Mouse (Mus musculus): ENCODE data around the gene Ewsr1. TPM values are rescaled to one million over a fixed set of nuclear protein-coding genes. Genes with fewer than 3 reads are reported as not detected.

The Ewsr1 gene
- total and polyA plus RNA-seq, 3 experiments: 89.7 to 164 (median 92.3) TPM

GRCm38 (mm10) chr11:5046321-5046926 lies 52.6 kb downstream of the Ewsr1 start:
- TF ChIP-seq EP300 (IDR thresholded peaks at IDR 0.05; ENCODE audit: insufficient read depth, low read depth, low read length) (no peak), CTCF (IDR thresholded peaks at IDR 0.05) (no peak), POLR2A (IDR thresholded peaks at IDR 0.05; ENCODE audit: insufficient read depth, low read depth, low read length) (no peak)
- Histone ChIP-seq H3K4me3 (no peak overlapping the region), H3K27me3 (ENCODE audit: control insufficient read depth, insufficient read depth, low read length) (no peaks in the 10 kb centered on the region), H3K79me2 (replicated peaks; ENCODE audit: control insufficient read depth, insufficient read depth, low read length) (no peaks in the 10 kb centered on the region), H3K9ac (ENCODE audit: low read depth, low read length) (no peak overlapping the region), H3K4me1 (ENCODE audit: control insufficient read depth, insufficient read depth, low read length) (no peaks in the 10 kb centered on the region), H3K27ac (no peak overlapping the region), H3K36me3 (ENCODE audit: control insufficient read depth, insufficient read depth, low read length) (no peaks in the 10 kb centered on the region)
- no peak for DNase-seq
- intact Hi-C loops (cut with DNase I): no loop called here
- WGBS: 47% methylated on average over 12 of the region's 12 CpGs

GRCm38 (mm10) chr11:5042645-5043381 lies 56.3 kb downstream of the Ewsr1 start:
- 80% methylated on average over 8 of the region's 8 CpGs for WGBS
- Histone ChIP-seq H3K9ac (ENCODE audit: low read depth, low read length) (no peak overlapping the region), H3K27me3 (ENCODE audit: control insufficient read depth, insufficient read depth, low read length) (no peaks in the 10 kb centered on the region), H3K4me3 (no peak overlapping the region), H3K36me3 (ENCODE audit: control insufficient read depth, insufficient read depth, low read length) (no peaks in the 10 kb centered on the region), H3K79me2 (replicated peaks; ENCODE audit: control insufficient read depth, insufficient read depth, low read length) (no peaks in the 10 kb centered on the region), H3K27ac (no peak overlapping the region), H3K4me1 (ENCODE audit: control insufficient read depth, insufficient read depth, low read length) (no peaks in the 10 kb centered on the region)
- TF ChIP-seq POLR2A (IDR thresholded peaks at IDR 0.05; ENCODE audit: insufficient read depth, low read depth, low read length) (no peak), CTCF (IDR thresholded peaks at IDR 0.05) (no peak), EP300 (IDR thresholded peaks at IDR 0.05; ENCODE audit: insufficient read depth, low read depth, low read length) (no peak)
- no peak for DNase-seq
- intact Hi-C loops (cut with DNase I): no loop called here

- TF ChIP-seq POLR2A (IDR thresholded peaks at IDR 0.05; ENCODE audit: insufficient read depth, low read depth, low read length) (no peak), EP300 (IDR thresholded peaks at IDR 0.05; ENCODE audit: insufficient read depth, low read depth, low read length) (no peak), CTCF (IDR thresholded peaks at IDR 0.05) (no peak)
- intact Hi-C loops (cut with DNase I): no loop called here
- Histone ChIP-seq H3K4me3 (no peak overlapping the region), H3K27ac (no peak overlapping the region), H3K36me3 (ENCODE audit: control insufficient read depth, insufficient read depth, low read length) (no peaks in the 10 kb centered on the region), H3K27me3 (ENCODE audit: control insufficient read depth, insufficient read depth, low read length) (no peaks in the 10 kb centered on the region), H3K79me2 (replicated peaks; ENCODE audit: control insufficient read depth, insufficient read depth, low read length) (no peaks in the 10 kb centered on the region), H3K9ac (ENCODE audit: low read depth, low read length) (no peak overlapping the region), H3K4me1 (ENCODE audit: control insufficient read depth, insufficient read depth, low read length) (peaks cover 2% of the 10 kb centered on the region; the same call in 1 of the 2 replicates)
- no peak for DNase-seq
- WGBS: 60% methylated on average over 18 of the region's 18 CpGs
Observed at GRCm38 (mm10) chr11:5041144-5041780, 57.8 kb downstream of the Ewsr1 start.

GRCm38 (mm10) chr11:5040585-5040984 lies 58.5 kb downstream of the Ewsr1 start:
- no peak overlapping the region for H3K9ac ChIP-seq (ENCODE audit: low read depth, low read length)
- H3K27me3 ChIP-seq (ENCODE audit: control insufficient read depth, insufficient read depth, low read length): no peaks in the 10 kb centered on the region
- no peak overlapping the region for H3K4me3 ChIP-seq
- intact Hi-C loops (cut with DNase I): no loop called here
- no peak overlapping the region for H3K27ac ChIP-seq
- H3K36me3 ChIP-seq (ENCODE audit: control insufficient read depth, insufficient read depth, low read length): no peaks in the 10 kb centered on the region
- no peaks in the 10 kb centered on the region for H3K79me2 ChIP-seq (replicated peaks; ENCODE audit: control insufficient read depth, insufficient read depth, low read length)
- TF ChIP-seq EP300 (IDR thresholded peaks at IDR 0.05; ENCODE audit: insufficient read depth, low read depth, low read length) (no peak), POLR2A (IDR thresholded peaks at IDR 0.05; ENCODE audit: insufficient read depth, low read depth, low read length) (no peak)
- H3K4me1 ChIP-seq (ENCODE audit: control insufficient read depth, insufficient read depth, low read length): peaks cover 2% of the 10 kb centered on the region; the same call in 1 of the 2 replicates
- no peak for DNase-seq
- WGBS: 94% methylated on average over 5 of the region's 5 CpGs

GRCm38 (mm10) chr11:5037146-5037854 lies 61.8 kb downstream of the Ewsr1 start:
- Histone ChIP-seq H3K4me1 (ENCODE audit: control insufficient read depth, insufficient read depth, low read length) (peaks cover 2% of the 10 kb centered on the region; the same call in 1 of the 2 replicates), H3K79me2 (replicated peaks; ENCODE audit: control insufficient read depth, insufficient read depth, low read length) (no peaks in the 10 kb centered on the region), H3K27me3 (ENCODE audit: control insufficient read depth, insufficient read depth, low read length) (no peaks in the 10 kb centered on the region), H3K9ac (ENCODE audit: low read depth, low read length) (no peak overlapping the region), H3K4me3 (no peak overlapping the region), H3K36me3 (ENCODE audit: control insufficient read depth, insufficient read depth, low read length) (no peaks in the 10 kb centered on the region), H3K27ac (no peak overlapping the region)
- peak; percentile 44; the same call in 1 of the 2 replicates for TF ChIP-seq EP300 (IDR thresholded peaks at IDR 0.05; ENCODE audit: insufficient read depth, low read depth, low read length)
- no peak for TF ChIP-seq POLR2A (IDR thresholded peaks at IDR 0.05; ENCODE audit: insufficient read depth, low read depth, low read length)
- intact Hi-C loops (cut with DNase I): no loop called here
- DNase-seq: peak; percentile 54 to 58
- 57% methylated on average over 8 of the region's 8 CpGs for WGBS

All from heart, adult 2 months (tissue).